Mouse (Mus musculus) small intestine, adult 2 months (tissue): Measurements from ENCODE around the gene Trim56.

ENCODE experiments used
- CTCF ChIP-seq: fragments of 200-500 bp; IDR thresholded peaks from 2 replicates; pipeline ENCODE4 v1.5.1; 2012; ENCODE audit warnings: low read depth, mild to moderate bottlenecking, control low read depth, inconsistent platforms, low read length, moderate library complexity, mixed read lengths; ENCODE audit not compliant: insufficient replicate concordance, insufficient read length; ENCODE audit errors: extremely low read depth
- POLR2A ChIP-seq: fragments of 200-500 bp; IDR thresholded peaks from 2 replicates; pipeline ENCODE4 v1.6.1; 2012; ENCODE audit warnings: low read depth, mild to moderate bottlenecking, control low read depth, inconsistent platforms, low read length, moderate library complexity

DNA sequence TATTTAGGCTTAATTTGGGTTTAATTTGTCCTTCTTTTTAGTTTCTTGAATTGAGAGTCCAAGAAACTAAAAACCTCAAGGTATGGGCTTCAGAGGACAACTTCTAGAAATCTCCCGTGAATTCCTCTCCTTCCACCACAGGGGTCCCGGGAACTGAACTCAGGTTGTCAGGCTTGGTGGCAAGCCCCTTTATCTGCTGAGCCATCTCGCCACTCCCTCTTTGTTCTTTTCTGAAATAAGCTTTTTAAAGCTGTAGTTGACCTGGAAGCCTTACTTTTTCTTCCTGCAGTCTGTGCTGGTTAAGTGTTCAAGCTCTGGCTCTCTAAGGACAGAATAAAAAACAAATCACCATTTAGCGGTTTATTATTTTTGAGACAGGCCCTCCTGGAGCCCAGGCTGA, 2.9 kb upstream of the Trim56 start:
- TF ChIP-seq CTCF: no peak
- TF ChIP-seq POLR2A: no peak
